Mouse (Mus musculus): ENCODE measurements at regions not wholly inside any gene's neighbourhood (a gene's known extent, or its start where the extent isn't known, plus 50 kb on each side); places are given as distances from the start of the nearest gene placed in this dataset.

- TF ChIP-seq CTCF (IDR thresholded peaks at IDR 0.05; ENCODE audit: low read depth, low read length) (no peak), POLR2A (IDR thresholded peaks at IDR 0.05; ENCODE audit: borderline replicate concordance, low read depth, low read length) (no peak)
Observed at GRCm38 (mm10) chr5:111824600-111825130, 90.9 kb downstream of the Gm26897 start.

All from bone marrow macrophage, adult 2 months (primary cell).